Mouse (Mus musculus) stomach, postnatal 0 days (tissue): ENCODE results near the gene Serpinb8.

Source experiments
- CTCF ChIP-seq: IDR thresholded peaks from 2 replicates; pipeline ENCODE4 v1.5.1; 2016; ENCODE audit warnings: antibody characterized with exemption, low read depth, mild to moderate bottlenecking, moderate library complexity
- EP300 ChIP-seq: optimal IDR thresholded peaks from 2 replicates; pipeline ENCODE3; 2016; ENCODE audit warnings: antibody characterized with exemption

DNA sequence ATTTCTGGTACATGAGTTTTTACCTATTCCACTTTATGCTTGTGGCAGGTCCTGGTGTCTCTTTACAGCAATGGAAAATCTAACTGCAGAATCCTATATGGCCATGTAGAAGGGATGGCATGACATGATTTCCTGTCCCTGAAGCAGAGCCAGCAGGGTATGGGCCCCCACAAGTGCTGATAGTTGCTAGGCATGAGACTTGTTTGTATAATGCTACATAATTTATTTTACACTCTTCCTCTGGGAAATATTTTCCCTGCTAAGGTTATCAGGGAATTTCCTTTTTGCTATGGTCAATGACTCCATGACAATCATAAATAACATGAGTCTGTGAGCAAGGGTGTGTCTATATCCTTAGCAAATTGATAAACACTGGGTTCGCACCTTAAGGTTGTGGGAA lies 12.3 kb upstream of the Serpinb8 start:
- TF ChIP-seq CTCF: no peak
- no peak for TF ChIP-seq EP300
